Mouse (Mus musculus) heart, adult 2 months (tissue): ENCODE results near the gene Crybb1. TPM values are rescaled to one million over a fixed set of nuclear protein-coding genes. Genes with fewer than 3 reads are reported as not detected.

ENCODE experiments used
- DNase-seq, 2 experiments: peaks; one replicate each; pipeline ENCODE4 v3.0.0; 2021
- H3K27ac ChIP-seq: fragments of 200-600 bp; 2 replicates; pipeline ENCODE4 v1.8.1; 2022
- H3K27me3 ChIP-seq: fragments of 200-500 bp; 2 replicates; pipeline ENCODE4 v1.6.1; 2012; ENCODE audit warnings: mild to moderate bottlenecking, low read length, inconsistent platforms, mixed read lengths; ENCODE audit not compliant: control insufficient read depth, insufficient read depth
- H3K36me3 ChIP-seq: fragments of 200-500 bp; 2 replicates; pipeline ENCODE4 v1.6.1; 2012; ENCODE audit warnings: low read length, inconsistent platforms; ENCODE audit not compliant: control insufficient read depth, insufficient read depth
- H3K4me1 ChIP-seq: fragments of 200-500 bp; 2 replicates; pipeline ENCODE4 v1.6.1; 2011; ENCODE audit warnings: low read length; ENCODE audit not compliant: control insufficient read depth, insufficient read depth
- H3K4me3 ChIP-seq: fragments of 200-600 bp; 2 replicates; pipeline ENCODE4 v1.8.1; 2022
- H3K79me2 ChIP-seq: fragments of 200-500 bp; replicated peaks from 2 replicates; pipeline ENCODE4 v1.6.1; 2012; ENCODE audit warnings: mild to moderate bottlenecking, inconsistent platforms, low read length, moderate library complexity, mixed read lengths; ENCODE audit not compliant: control insufficient read depth, insufficient read depth
- H3K9ac ChIP-seq: fragments of 200-500 bp; 2 replicates; pipeline ENCODE4 v1.6.1; 2012; ENCODE audit warnings: low read depth, mild to moderate bottlenecking, control low read depth, inconsistent platforms, low read length, mixed read lengths
- CTCF ChIP-seq: fragments of 200-600 bp; IDR thresholded peaks from 2 replicates; pipeline ENCODE4 v1.8.1; 2022; ENCODE audit warnings: antibody characterized with exemption, mild to moderate bottlenecking, moderate library complexity
- EP300 ChIP-seq: fragments of 200-500 bp; IDR thresholded peaks from 2 replicates; pipeline ENCODE4 v1.6.1; 2011; ENCODE audit warnings: low read depth, low read length, control low read depth; ENCODE audit not compliant: insufficient read depth
- POLR2A ChIP-seq: fragments of 200-500 bp; IDR thresholded peaks from 2 replicates; pipeline ENCODE4 v1.6.1; 2011; ENCODE audit warnings: mild to moderate bottlenecking, low read depth, low read length, control low read depth; ENCODE audit not compliant: insufficient read depth
- WGBS: fragments of 180-500 bp; shearing (Covaris S2); methylation state at CpG from one replicate; pipeline ENCODE4 v1.1.7; 2018; 5-methylcytosine and 5-hydroxymethylcytosine counted together
- intact Hi-C: fragments of 180-260 bp; cut with DNase I; formaldehyde crosslinking; loops from one replicate; pipeline ENCODE4 v1.15.1; 2025
- polyA plus RNA-seq: library from polyadenylated mRNA; depleted of rRNA; stranded (reverse); fragments of >200 nt; gene quantifications from 2 replicates; pipeline ENCODE4 v1.2.3, GENCODE M21; 2012
- total RNA-seq, 2 experiments: library from RNA; stranded (reverse); gene quantifications; 2 replicates each; pipeline ENCODE4 v1.2.3; 2021

Crybb1 gene
- total and polyA plus RNA-seq, 3 experiments: 1.5 to 3.3 (median 2.3) TPM

- intact Hi-C loops: no loop called here
- Histone ChIP-seq H3K27ac (no peak overlapping the region), H3K4me1 (peaks cover 2% of the 10 kb centered on the region; the same call in 1 of the 2 replicates), H3K4me3 (no peak overlapping the region), H3K27me3 (no peaks in the 10 kb centered on the region), H3K36me3 (no peaks in the 10 kb centered on the region), H3K9ac (no peak overlapping the region), H3K79me2 (no peaks in the 10 kb centered on the region)
- 64% methylated on average over 4 of the region's 4 CpGs for WGBS
- no peak for DNase-seq
- TF ChIP-seq EP300 (no peak), POLR2A (no peak), CTCF (no peak)
Measured at GRCm38 (mm10) chr5:112218679-112219078, 36.9 kb upstream of the Crybb1 start.

- intact Hi-C loops: no loop called here
- WGBS: 6% methylated on average over 1 of the region's 1 CpGs
- Histone ChIP-seq H3K27ac (no peak overlapping the region), H3K4me1 (peaks cover 2% of the 10 kb centered on the region; the same call in 1 of the 2 replicates), H3K79me2 (no peaks in the 10 kb centered on the region), H3K9ac (no peak overlapping the region), H3K27me3 (no peaks in the 10 kb centered on the region), H3K36me3 (no peaks in the 10 kb centered on the region), H3K4me3 (no peak overlapping the region)
- DNase-seq: no peak
- TF ChIP-seq POLR2A: no peak
- no peak for TF ChIP-seq CTCF
- TF ChIP-seq EP300: no peak
Measured at GRCm38 (mm10) chr5:112219398-112219797, 36.2 kb upstream of the Crybb1 start.

- H3K27me3 ChIP-seq: no peaks in the 10 kb centered on the region
- intact Hi-C loops: no loop called here
- 62% methylated on average over 8 of the region's 8 CpGs for WGBS
- H3K36me3 ChIP-seq: no peaks in the 10 kb centered on the region
- TF ChIP-seq POLR2A (no peak), CTCF (no peak), EP300 (no peak)
- H3K27ac ChIP-seq: no peak overlapping the region
- no peak overlapping the region for H3K9ac ChIP-seq
- peaks cover 2% of the 10 kb centered on the region; the same call in 1 of the 2 replicates for H3K4me1 ChIP-seq
- DNase-seq: no peak
- no peaks in the 10 kb centered on the region for H3K79me2 ChIP-seq
- H3K4me3 ChIP-seq: no peak overlapping the region
Measured at GRCm38 (mm10) chr5:112220203-112220602, 35.4 kb upstream of the Crybb1 start.

GRCm38 (mm10) chr5:112225591-112225990 is 30.0 kb upstream of the Crybb1 start:
- H3K36me3 ChIP-seq: no peaks in the 10 kb centered on the region
- H3K9ac ChIP-seq: no peak overlapping the region
- intact Hi-C loops: no loop called here
- H3K27me3 ChIP-seq: peaks cover 21% of the 10 kb centered on the region
- DNase-seq: no peak
- H3K79me2 ChIP-seq: no peaks in the 10 kb centered on the region
- H3K4me1 ChIP-seq: no peaks in the 10 kb centered on the region
- TF ChIP-seq POLR2A: no peak
- TF ChIP-seq CTCF: no peak
- TF ChIP-seq EP300: no peak
- H3K27ac ChIP-seq: no peak overlapping the region
- no peak overlapping the region for H3K4me3 ChIP-seq
- 59% methylated on average over 6 of the region's 6 CpGs for whole genome bisulfite sequencing

DNA sequence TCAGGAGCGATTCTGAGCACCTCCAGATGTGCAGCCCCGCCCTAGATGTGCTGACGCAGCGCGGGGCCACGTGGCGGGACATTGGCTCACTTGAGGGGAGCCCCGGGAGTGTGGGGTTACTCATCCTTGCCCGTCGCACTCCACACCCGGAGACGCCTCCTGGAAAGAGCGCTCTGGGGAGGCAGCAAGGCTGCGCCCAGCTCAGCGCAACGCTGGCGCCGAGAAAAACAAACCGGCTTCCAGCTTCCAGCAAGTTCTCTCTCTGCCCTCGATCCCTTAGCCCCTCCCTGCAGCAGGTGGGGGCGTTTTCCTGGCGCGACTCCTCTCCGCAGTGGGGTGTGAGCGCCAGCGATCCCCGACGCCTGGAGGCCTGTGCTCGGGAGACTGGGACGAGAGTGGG is 28.3 kb upstream of the Crybb1 start:
- WGBS: 2% methylated on average over 30 of the region's 30 CpGs
- intact Hi-C loops: no loop called here
- Histone ChIP-seq H3K27ac (no peak overlapping the region), H3K4me3 (no peak overlapping the region), H3K4me1 (no peaks in the 10 kb centered on the region), H3K27me3 (peaks cover 21% of the 10 kb centered on the region), H3K9ac (no peak overlapping the region), H3K79me2 (no peaks in the 10 kb centered on the region), H3K36me3 (no peaks in the 10 kb centered on the region)
- DNase-seq: no peak
- TF ChIP-seq POLR2A (no peak), EP300 (no peak), CTCF (no peak)

DNA sequence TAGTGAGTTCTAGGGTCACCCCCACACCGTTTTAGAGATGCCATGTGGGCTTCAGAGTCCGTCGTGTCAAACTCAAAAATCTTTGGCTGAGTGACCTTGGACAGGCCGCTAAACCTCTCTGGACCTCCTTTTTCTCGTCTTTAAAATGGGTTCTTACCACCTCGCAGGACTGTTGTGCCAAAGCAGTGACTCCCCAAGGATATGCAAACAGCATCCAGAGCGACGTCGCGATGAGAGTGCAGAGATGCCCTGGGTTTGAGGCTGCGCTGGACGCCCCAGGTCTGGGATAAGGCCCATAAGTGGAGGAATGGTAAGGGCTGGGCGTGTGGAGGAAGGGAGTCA is 27.7 kb upstream of the Crybb1 start:
- Histone ChIP-seq H3K9ac (no peak overlapping the region), H3K27ac (no peak overlapping the region), H3K27me3 (peaks cover 21% of the 10 kb centered on the region), H3K4me1 (no peaks in the 10 kb centered on the region), H3K79me2 (no peaks in the 10 kb centered on the region), H3K4me3 (no peak overlapping the region), H3K36me3 (no peaks in the 10 kb centered on the region)
- TF ChIP-seq CTCF (no peak), POLR2A (no peak), EP300 (no peak)
- no peak for DNase-seq
- WGBS: 5% methylated on average over 13 of the region's 13 CpGs
- intact Hi-C loops: no loop called here
